Mouse (Mus musculus) heart, adult 11 months (tissue): ENCODE measurements at regions not wholly inside any gene's neighbourhood (a gene's known extent, or its start where the extent isn't known, plus 50 kb on each side); places are given as distances from the start of the nearest gene placed in this dataset.

Experiments used
- DNase-seq: peaks from one replicate; pipeline ENCODE4 v3.0.0; 2022

GRCm38 (mm10) chr9:13179903-13180302, 65.7 kb downstream of the Jrkl start:
- peak; percentile 72 for DNase-seq
